ENCODE assay signal across 31 mouse cellular contexts in the genomic region with DNA sequence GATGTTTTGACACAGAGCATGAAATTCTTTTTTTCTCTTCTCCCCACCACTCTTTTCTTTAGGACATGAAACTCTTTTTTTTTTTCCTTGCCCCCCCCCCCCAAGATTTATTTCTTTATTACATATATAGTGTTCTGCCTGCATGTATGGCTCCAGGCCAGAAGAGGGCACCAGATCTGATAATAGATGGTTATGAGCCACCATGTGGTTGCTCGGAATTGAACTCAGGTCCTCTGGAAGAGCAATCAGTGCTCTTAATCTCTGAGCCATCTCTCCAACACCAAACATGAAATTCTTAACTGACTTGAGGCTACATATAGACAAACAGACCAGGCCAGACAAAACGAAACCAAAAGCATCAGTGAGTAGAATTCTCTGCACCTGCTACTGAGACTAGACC. TPM values are rescaled to one million over a fixed set of nuclear protein-coding genes. Genes with fewer than 3 reads are reported as not detected.
DNase-seq lines count a peak whose midpoint lies in the region; ATAC-seq and TF ChIP-seq lines count a peak whose summit lies in the region.
"Had no signal": no experiment of that assay in that cellular context is flagged by ENCODE, and none has a peak within 500 bp of the region (broad histone marks: within the 10 kb centered on the region; RNA-seq: fewer than 3 reads in every experiment).

No protein-coding gene starts in this region.

- no peak for TF ChIP-seq EP300 in MEL (IDR thresholded peaks at IDR 0.05; ENCODE audit: low read depth in 1 of 2, low read length in 2 of 2)

- H3K36me3 ChIP-seq in kidney, postnatal 0 days (ENCODE audit: insufficient read depth, low read length), result peaks cover 20% of the 10 kb centered on the region
- H3K36me3 ChIP-seq in midbrain, embryonic 11.5 days (ENCODE audit: control insufficient read depth, insufficient read depth, low read length), result peaks cover 3% of the 10 kb centered on the region; the same call in 1 of the 2 replicates
- peaks cover 34% of the 10 kb centered on the region for H3K36me3 ChIP-seq in midbrain, embryonic 15.5 days (replicated peaks)
- peaks cover 6 to 35% of the 10 kb centered on the region in 2 experiments for H3K36me3 ChIP-seq in MEL (ENCODE audit: control insufficient read depth in 1 of 2, insufficient read depth in 2 of 2, low read length in 2 of 2)
- peaks cover 31% of the 10 kb centered on the region for H3K36me3 ChIP-seq in hindbrain, embryonic 13.5 days

- 89% methylated on average over 2 of the region's 2 CpGs for WGBS in kidney, postnatal 0 days
- WGBS in midbrain, embryonic 11.5 days, result 87% methylated on average over 2 of the region's 2 CpGs
- WGBS in midbrain, embryonic 15.5 days, result 92% methylated on average over 2 of the region's 2 CpGs
- 87% methylated on average over 2 of the region's 2 CpGs for WGBS in hindbrain, embryonic 13.5 days

- no peak overlapping the region for H3K4me2 ChIP-seq in kidney, postnatal 0 days (ENCODE audit: low read length)
- no peak overlapping the region for H3K4me2 ChIP-seq in midbrain, embryonic 11.5 days
- H3K4me2 ChIP-seq in midbrain, embryonic 15.5 days, result no peak overlapping the region
- no peak overlapping the region for H3K4me2 ChIP-seq in hindbrain, embryonic 13.5 days
- H3K4me2 ChIP-seq: forebrain, embryonic 13.5 days; hindbrain, embryonic 14.5 days had no signal

- H3K4me3 ChIP-seq in kidney, postnatal 0 days (replicated peaks; ENCODE audit: low read depth, low read length), result no peak overlapping the region
- no peak overlapping the region for H3K4me3 ChIP-seq in midbrain, embryonic 11.5 days (ENCODE audit: low read depth, low read length)
- no peak overlapping the region for H3K4me3 ChIP-seq in midbrain, embryonic 15.5 days
- H3K4me3 ChIP-seq in MEL (ENCODE audit: control insufficient read depth in 1 of 2, insufficient read depth in 1 of 2, low read depth in 2 of 2, low read length in 2 of 2), result no peak overlapping the region
- H3K4me3 ChIP-seq in hindbrain, embryonic 13.5 days, result no peak overlapping the region
- H3K4me3 ChIP-seq: forebrain, embryonic 13.5 days had no signal

- no peak for ATAC-seq in kidney, postnatal 0 days (replicated peaks; ENCODE audit: low FRiP score, low read depth)
- no peak for ATAC-seq in midbrain, embryonic 11.5 days (ENCODE audit: low FRiP score)
- no peak for ATAC-seq in midbrain, embryonic 15.5 days (replicated peaks)
- no peak for ATAC-seq in hindbrain, embryonic 13.5 days (ENCODE audit: low FRiP score)
- ATAC-seq: forebrain, embryonic 13.5 days had no signal

- DNase-seq in kidney, postnatal 0 days (ENCODE audit: low spot score), result no peak
- DNase-seq in kidney, postnatal 4 days, result no peak
- DNase-seq in midbrain, embryonic 11.5 days (ENCODE audit: low spot score, missing footprints), result peak; percentile 65
- no peak for DNase-seq in MEL (ENCODE audit: low read depth, low spot score)
- no peak for DNase-seq in cerebellum, postnatal 10 days
- DNase-seq in left cerebral cortex, postnatal 4 days, result no peak
- DNase-seq: adrenal gland, adult 2 months; cerebellum, adult 18-20 months; gastrocnemius, postnatal 36 days; heart, postnatal 36 days; kidney, adult 9 months; kidney, postnatal 25 days; lung, postnatal 36 days had no signal

- intact Hi-C loops in left cerebral cortex, postnatal 4 days (cut with DNase I), result no loop called here

- no peaks in the 10 kb centered on the region for H3K27me3 ChIP-seq in kidney, postnatal 0 days (ENCODE audit: insufficient read depth, low read length)
- no peaks in the 10 kb centered on the region for H3K27me3 ChIP-seq in midbrain, embryonic 11.5 days (ENCODE audit: control insufficient read depth, insufficient read depth, low read length)
- H3K27me3 ChIP-seq in midbrain, embryonic 15.5 days (replicated peaks), result no peaks in the 10 kb centered on the region
- H3K27me3 ChIP-seq in MEL (ENCODE audit: control insufficient read depth in 1 of 2, insufficient read depth in 2 of 2, low read length in 2 of 2), result no peaks in the 10 kb centered on the region
- no peaks in the 10 kb centered on the region for H3K27me3 ChIP-seq in hindbrain, embryonic 13.5 days
- H3K27me3 ChIP-seq: forebrain, embryonic 13.5 days had no signal

- no peaks in the 10 kb centered on the region for H3K4me1 ChIP-seq in kidney, postnatal 0 days (replicated peaks; ENCODE audit: insufficient read depth, low read length)
- H3K4me1 ChIP-seq in midbrain, embryonic 11.5 days (ENCODE audit: control insufficient read depth, insufficient read depth, low read length), result no peaks in the 10 kb centered on the region
- H3K4me1 ChIP-seq in midbrain, embryonic 15.5 days, result no peaks in the 10 kb centered on the region
- peaks cover 23 to 31% of the 10 kb centered on the region in 2 experiments for H3K4me1 ChIP-seq in MEL (ENCODE audit: control insufficient read depth in 1 of 2, insufficient read depth in 2 of 2, low read length in 2 of 2)
- no peaks in the 10 kb centered on the region for H3K4me1 ChIP-seq in hindbrain, embryonic 13.5 days (replicated peaks)
- H3K4me1 ChIP-seq: forebrain, embryonic 13.5 days had no signal

- no peak overlapping the region for H3K9ac ChIP-seq in kidney, postnatal 0 days (ENCODE audit: low read depth, low read length)
- H3K9ac ChIP-seq in midbrain, embryonic 11.5 days (ENCODE audit: low read length), result no peak overlapping the region
- no peak overlapping the region for H3K9ac ChIP-seq in midbrain, embryonic 15.5 days
- no peak overlapping the region for H3K9ac ChIP-seq in MEL (ENCODE audit: control insufficient read depth, low read depth, low read length, poor library complexity, severe bottlenecking)
- no peak overlapping the region for H3K9ac ChIP-seq in hindbrain, embryonic 13.5 days
- H3K9ac ChIP-seq: forebrain, embryonic 13.5 days; hindbrain, embryonic 14.5 days had no signal

- TF ChIP-seq CTCF in kidney, postnatal 0 days (IDR thresholded peaks at IDR 0.05; ENCODE audit: low read depth), result peak; percentile 41
- peak; percentile 10 to 30 (median 15); a peak in 3 of 6 replicates for TF ChIP-seq CTCF in MEL (IDR thresholded peaks at IDR 0.05 in 2 of 3, conservative IDR thresholded peaks at IDR 0.05 in 1 of 3; ENCODE audit: control insufficient read depth in 1 of 3, insufficient read depth in 1 of 3, low read depth in 2 of 3, low read length in 3 of 3, poor library complexity in 1 of 3, severe bottlenecking in 1 of 3)

- no peaks in the 10 kb centered on the region for H3K79me2 ChIP-seq in MEL (ENCODE audit: control insufficient read depth, insufficient read depth, low read length, poor library complexity)

- TF ChIP-seq RAD21 in MEL (IDR thresholded peaks at IDR 0.05; ENCODE audit: low read depth, low read length), result no peak

- no peaks in the 10 kb centered on the region for H3K9me3 ChIP-seq in kidney, postnatal 0 days (replicated peaks; ENCODE audit: low read length)
- no peaks in the 10 kb centered on the region for H3K9me3 ChIP-seq in midbrain, embryonic 11.5 days (ENCODE audit: control insufficient read depth, low read length)
- H3K9me3 ChIP-seq in midbrain, embryonic 15.5 days, result no peaks in the 10 kb centered on the region
- no peaks in the 10 kb centered on the region for H3K9me3 ChIP-seq in MEL (replicated peaks; ENCODE audit: insufficient read depth, low read length)
- H3K9me3 ChIP-seq in hindbrain, embryonic 13.5 days, result no peaks in the 10 kb centered on the region
- H3K9me3 ChIP-seq: forebrain, embryonic 13.5 days had no signal

- no peak for TF ChIP-seq POLR2A in MEL (IDR thresholded peaks at IDR 0.05; ENCODE audit: control insufficient read depth in 1 of 2, insufficient read depth in 1 of 2, low read depth in 1 of 2, low read length in 2 of 2, poor library complexity in 1 of 2)

- no peak overlapping the region for H3K27ac ChIP-seq in kidney, postnatal 0 days
- no peak overlapping the region for H3K27ac ChIP-seq in midbrain, embryonic 11.5 days (ENCODE audit: low read depth, low read length)
- no peak overlapping the region for H3K27ac ChIP-seq in midbrain, embryonic 15.5 days
- no peak overlapping the region for H3K27ac ChIP-seq in MEL (ENCODE audit: control insufficient read depth, low read depth, low read length)
- H3K27ac ChIP-seq in hindbrain, embryonic 13.5 days, result no peak overlapping the region
- H3K27ac ChIP-seq: forebrain, embryonic 13.5 days; hindbrain, embryonic 14.5 days had no signal

RNA-seq across cellular contexts. Expression of gene Gm21976, which starts 2.2 kb away (rescaled TPM):
- not detected in 2 replicates for polyA plus RNA-seq in kidney, postnatal 0 days (2015; fragmentation: Nextera tagmentation; extraction: Ambion mirVana)
- not detected in 2 replicates for polyA plus RNA-seq in midbrain, embryonic 11.5 days (2014; fragmentation: Nextera tagmentation; extraction: Ambion mirVana)
- polyA plus RNA-seq in midbrain, embryonic 15.5 days (2015; fragmentation: Nextera tagmentation; extraction: Ambion mirVana), result not detected in 2 replicates
- not detected in 2 replicates for total RNA-seq in MEL (2012; rRNA removed)
- polyA plus RNA-seq in MEL (2012; ENCODE audit: insufficient read depth in 1 of 2, insufficient read length in 2 of 2, low read depth in 1 of 2, low replicate concordance in 2 of 2, missing spikeins in 1 of 2), result not detected
- polyA plus RNA-seq in hindbrain, embryonic 13.5 days (2015; fragmentation: Nextera tagmentation; extraction: Ambion mirVana), result not detected in 2 replicates
- not detected for total RNA-seq in left cerebral cortex, postnatal 4 days (2021)
- total RNA-seq: adrenal gland, adult 2 months; gastrocnemius, adult 18-20 months; gastrocnemius, postnatal 36 days; heart, adult 8-10 months; heart, postnatal 36 days; left cerebral cortex, adult 18-20 months; left cerebral cortex, postnatal 25 days; monocyte, adult 5-6 weeks had no signal
- polyA plus RNA-seq: adrenal gland, adult 2 months; embryonic facial prominence, embryonic 14.5 days; forebrain, embryonic 13.5 days; heart, embryonic 14.5 days; hindbrain, embryonic 14.5 days; intestine, embryonic 14.5 days; limb, embryonic 14.5 days; liver, embryonic 16.5 days; neural tube, embryonic 11.5 days; small intestine, adult 2 months; thymus, postnatal 0 days; urinary bladder, adult 2 months had no signal

RNA-seq across cellular contexts. Expression of gene Ankra2, which starts 14.6 kb away (rescaled TPM):
- 22.6 and 23.6 TPM in 2 replicates for polyA plus RNA-seq in kidney, postnatal 0 days (2015; fragmentation: Nextera tagmentation; extraction: Ambion mirVana)
- 40.6 and 41.9 TPM in 2 replicates for polyA plus RNA-seq in midbrain, embryonic 11.5 days (2014; fragmentation: Nextera tagmentation; extraction: Ambion mirVana)
- polyA plus RNA-seq in midbrain, embryonic 15.5 days (2015; fragmentation: Nextera tagmentation; extraction: Ambion mirVana), result 73.8 and 79.0 TPM in 2 replicates
- total RNA-seq in MEL (2012; rRNA removed), result 8.1 and 10.4 TPM in 2 replicates
- 10 to 100 TPM in 1 of 2 experiments, not detected in 1; 14.7 TPM for polyA plus RNA-seq in MEL (2012; ENCODE audit: insufficient read depth in 1 of 2, insufficient read length in 2 of 2, low read depth in 1 of 2, low replicate concordance in 2 of 2, missing spikeins in 1 of 2)
- polyA plus RNA-seq in hindbrain, embryonic 13.5 days (2015; fragmentation: Nextera tagmentation; extraction: Ambion mirVana), result 62.0 and 62.3 TPM in 2 replicates
- 10 to 100 TPM; 77.9 to 82.0 TPM for total RNA-seq in left cerebral cortex, postnatal 4 days (2021)

RNA-seq across cellular contexts. Expression of gene Utp15, which starts 14.7 kb away (rescaled TPM):
- 19.9 and 21.5 TPM in 2 replicates for polyA plus RNA-seq in kidney, postnatal 0 days (2015; fragmentation: Nextera tagmentation; extraction: Ambion mirVana)
- 40.4 and 42.9 TPM in 2 replicates for polyA plus RNA-seq in midbrain, embryonic 11.5 days (2014; fragmentation: Nextera tagmentation; extraction: Ambion mirVana)
- 32.3 and 34.1 TPM in 2 replicates for polyA plus RNA-seq in midbrain, embryonic 15.5 days (2015; fragmentation: Nextera tagmentation; extraction: Ambion mirVana)
- total RNA-seq in MEL (2012; rRNA removed), result 50.8 and 60.8 TPM in 2 replicates
- polyA plus RNA-seq in MEL (2012; ENCODE audit: insufficient read depth in 1 of 2, insufficient read length in 2 of 2, low read depth in 1 of 2, low replicate concordance in 2 of 2, missing spikeins in 1 of 2), result 10 to 100 TPM in 1 of 2 experiments, not detected in 1; 40.3 TPM
- polyA plus RNA-seq in hindbrain, embryonic 13.5 days (2015; fragmentation: Nextera tagmentation; extraction: Ambion mirVana), result 27.3 and 28.2 TPM in 2 replicates
- 10 to 100 TPM; 24.5 to 25.9 TPM for total RNA-seq in left cerebral cortex, postnatal 4 days (2021)

RNA-seq across cellular contexts. Expression of gene Btf3, which starts 39.3 kb away (rescaled TPM):
- polyA plus RNA-seq in kidney, postnatal 0 days (2015; fragmentation: Nextera tagmentation; extraction: Ambion mirVana), result 766 and 788 TPM in 2 replicates
- 823 and 852 TPM in 2 replicates for polyA plus RNA-seq in midbrain, embryonic 11.5 days (2014; fragmentation: Nextera tagmentation; extraction: Ambion mirVana)
- polyA plus RNA-seq in midbrain, embryonic 15.5 days (2015; fragmentation: Nextera tagmentation; extraction: Ambion mirVana), result 426 and 445 TPM in 2 replicates
- 1,152 and 1,208 TPM in 2 replicates for total RNA-seq in MEL (2012; rRNA removed)
- polyA plus RNA-seq in MEL (2012; ENCODE audit: insufficient read depth in 1 of 2, insufficient read length in 2 of 2, low read depth in 1 of 2, low replicate concordance in 2 of 2, missing spikeins in 1 of 2), result 1,000 to 10,000 TPM in 1 of 2 experiments, 100 to 1,000 TPM in 1; 227 to 1,291 TPM
- 585 and 615 TPM in 2 replicates for polyA plus RNA-seq in hindbrain, embryonic 13.5 days (2015; fragmentation: Nextera tagmentation; extraction: Ambion mirVana)
- total RNA-seq in left cerebral cortex, postnatal 4 days (2021), result 100 to 1,000 TPM; 307 to 340 TPM
